Mouse (Mus musculus) brain, embryonic 14.5 days (tissue): ENCODE measurements around the gene Gad2.

Experiments
- CTCF ChIP-seq: fragments of 200-500 bp; IDR thresholded peaks from 2 replicates; pipeline ENCODE4 v1.5.1; 2012; ENCODE audit warnings: inconsistent platforms, mild to moderate bottlenecking, moderate library complexity, borderline replicate concordance; ENCODE audit not compliant: insufficient read depth, insufficient read length; ENCODE audit errors: extremely low read depth
- POLR2A ChIP-seq: fragments of 200-500 bp; IDR thresholded peaks from 2 replicates; pipeline ENCODE4 v1.6.1; 2012; ENCODE audit warnings: mild to moderate bottlenecking, inconsistent platforms, borderline replicate concordance; ENCODE audit not compliant: poor library complexity, insufficient read depth, insufficient read length, severe bottlenecking; ENCODE audit errors: extremely low read depth

DNA sequence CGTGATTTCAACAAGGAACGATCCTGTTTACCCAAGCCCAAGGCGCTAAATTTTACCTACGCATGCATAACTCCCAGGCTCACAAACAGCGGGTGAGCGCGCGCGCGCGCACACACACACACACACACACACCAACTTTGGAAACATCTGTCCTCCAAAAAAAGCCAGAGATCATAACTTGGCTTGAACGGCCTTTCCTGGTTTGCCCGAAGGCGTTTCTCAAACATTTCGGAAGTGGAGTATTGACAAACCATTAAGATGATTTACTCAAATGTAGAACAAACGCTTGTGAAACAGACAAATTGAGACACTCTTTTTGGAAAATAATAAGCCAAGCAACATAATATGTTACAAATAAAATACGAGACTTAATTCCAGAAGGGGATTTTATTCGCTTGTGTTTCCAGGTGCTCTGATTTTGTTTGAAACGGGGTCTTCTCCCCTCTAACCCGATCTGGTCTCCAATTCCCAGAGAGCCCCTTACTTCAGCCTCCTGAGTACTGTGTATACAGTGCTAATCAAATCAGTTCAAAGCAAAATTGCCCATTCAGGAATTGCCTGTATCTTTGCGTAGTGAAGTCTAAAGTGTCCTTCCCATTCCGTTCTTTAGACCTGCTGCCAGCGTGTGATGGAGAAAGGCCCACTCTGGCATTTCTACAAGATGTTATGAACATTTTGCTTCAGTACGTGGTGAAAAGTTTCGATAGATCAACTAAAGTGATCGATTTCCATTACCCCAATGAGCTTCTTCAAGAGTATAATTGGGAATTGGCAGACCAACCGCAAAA lies 2.4 kb downstream of the Gad2 start:
- TF ChIP-seq CTCF (no peak), POLR2A (no peak)
